Mouse (Mus musculus): Measurements from ENCODE around the gene Col19a1.

The Col19a1 gene

DNA sequence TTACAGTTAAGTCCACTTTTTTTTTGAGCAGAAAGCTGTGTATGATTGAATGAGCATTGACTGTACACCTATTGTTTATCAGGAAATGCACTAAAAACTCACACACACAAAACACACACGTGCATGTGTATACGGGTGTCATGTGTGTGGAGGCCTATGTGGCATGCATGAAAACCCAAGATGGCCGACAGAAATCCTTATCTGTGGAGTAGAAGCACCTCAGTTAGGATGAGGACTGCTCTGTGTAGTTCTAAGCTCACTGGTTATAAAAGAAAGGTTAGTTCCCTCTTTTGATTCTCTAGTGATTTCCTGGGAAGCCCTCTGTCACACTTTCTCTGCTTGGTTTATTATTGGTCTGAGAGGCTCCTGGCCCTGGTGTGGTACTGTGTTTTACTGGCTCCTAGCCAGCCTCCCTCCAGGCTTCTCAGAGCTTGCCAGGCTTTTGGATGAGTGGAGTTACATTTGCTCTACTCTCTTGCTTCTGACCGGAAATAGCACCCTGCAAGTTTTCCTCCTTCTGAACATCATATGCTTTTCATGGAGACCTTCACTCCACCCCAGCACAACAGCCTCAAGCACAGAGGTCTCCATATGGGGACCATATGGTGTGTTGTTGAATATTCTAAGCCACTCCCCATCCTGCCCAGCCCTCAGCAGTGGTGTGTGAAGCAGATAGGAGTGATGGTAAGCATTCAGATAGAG, 361.3 kb downstream of the Col19a1 start:
- no peak for DNase-seq

DNA sequence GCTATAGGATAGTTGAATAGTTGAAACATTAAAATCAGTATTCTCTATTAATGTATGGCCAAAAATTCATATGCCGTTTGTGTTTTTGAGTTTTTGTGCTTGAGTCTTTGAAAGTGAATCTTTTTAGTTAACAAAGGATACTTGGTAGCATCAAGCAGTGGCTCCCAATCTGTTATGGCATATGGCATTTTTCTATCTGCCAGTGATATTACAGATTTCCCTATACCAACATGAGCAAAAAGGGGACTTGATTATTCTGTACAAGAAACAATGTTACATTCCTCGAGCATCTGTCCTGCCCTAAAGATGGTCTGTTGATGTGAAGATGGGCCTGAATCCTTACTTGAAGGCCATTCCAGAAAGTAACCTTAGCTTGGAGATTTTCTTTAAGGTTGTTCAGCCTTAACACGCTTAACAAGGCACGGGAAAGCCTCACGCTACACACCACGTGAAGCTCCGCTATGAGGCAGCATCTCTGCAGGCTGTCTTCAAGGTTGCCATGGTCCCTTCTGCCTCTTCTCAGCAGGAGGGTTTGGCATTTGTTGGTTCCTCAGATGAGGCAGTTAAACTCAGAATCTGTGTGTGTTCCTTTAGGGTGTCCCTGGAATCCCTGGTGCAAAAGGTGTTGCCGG, 364.2 kb downstream of the Col19a1 start:
- DNase-seq = no peak

DNA sequence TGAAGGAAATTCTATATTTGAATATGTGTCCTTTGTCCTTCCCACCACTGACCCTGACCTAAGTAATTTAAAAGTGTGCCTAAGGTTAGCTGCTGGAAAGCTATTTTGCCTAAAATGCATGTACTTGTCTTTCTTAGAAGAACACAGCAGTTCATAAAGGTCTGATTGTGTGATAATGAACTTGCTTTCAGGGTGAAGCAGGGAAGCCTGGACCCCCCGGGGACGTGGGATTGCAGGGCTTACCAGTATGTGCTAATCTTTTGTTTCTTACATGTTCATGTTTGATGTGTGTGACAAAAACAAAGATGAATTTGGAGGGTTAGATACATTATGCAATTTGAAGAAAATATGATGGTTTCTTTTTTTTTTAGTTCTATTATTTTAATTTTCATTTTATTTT, 365.0 kb downstream of the Col19a1 start:
- no peak for DNase-seq

DNA sequence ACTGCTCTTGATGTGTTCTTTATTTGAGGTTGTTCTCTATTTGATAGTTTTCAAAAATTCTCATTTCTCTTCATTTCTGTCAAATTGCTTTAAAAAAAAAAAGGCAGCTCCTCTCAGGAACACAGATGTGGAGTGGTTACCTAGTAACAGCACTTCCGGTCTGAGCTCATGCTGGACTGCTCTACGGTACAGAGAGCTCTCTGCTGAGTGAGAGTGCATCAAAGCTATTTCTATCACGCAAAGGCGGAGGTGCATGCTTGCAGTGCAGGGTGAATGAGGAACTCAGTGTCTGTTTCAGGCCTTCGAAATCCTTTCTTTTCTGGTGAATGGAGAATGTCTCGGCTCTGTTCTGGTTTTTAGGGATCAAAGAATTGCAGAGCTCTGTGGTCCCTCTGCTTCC, 368.2 kb downstream of the Col19a1 start:
- no peak for DNase-seq

Data from kidney, postnatal 25 days (tissue).